Mouse (Mus musculus): ENCODE measurements at regions not wholly inside any gene's neighbourhood (a gene's known extent, or its start where the extent isn't known, plus 50 kb on each side); places are given as distances from the start of the nearest gene placed in this dataset.

DNA sequence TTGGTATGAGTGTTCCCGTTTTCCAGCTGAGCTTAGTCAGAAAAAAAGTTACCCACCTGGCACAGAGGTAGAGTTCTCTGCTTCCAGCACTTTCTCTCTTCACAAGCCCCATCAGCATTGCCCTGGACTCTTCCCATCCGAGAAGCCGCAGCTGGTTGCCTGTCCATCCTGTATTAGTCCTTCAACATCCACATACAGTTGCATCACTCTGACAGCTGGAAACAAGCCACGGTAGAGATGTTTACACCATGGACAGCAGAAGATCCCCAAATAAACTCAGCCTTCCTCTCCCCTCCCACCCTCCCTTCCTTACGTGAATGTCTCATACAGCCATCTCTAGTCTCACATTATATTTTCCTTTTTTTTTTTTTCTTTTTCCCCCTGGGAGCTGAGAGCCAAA, 304.9 kb downstream of the Gpam start:
- WGBS, result 52% methylated on average over 5 of the region's 5 CpGs

DNA sequence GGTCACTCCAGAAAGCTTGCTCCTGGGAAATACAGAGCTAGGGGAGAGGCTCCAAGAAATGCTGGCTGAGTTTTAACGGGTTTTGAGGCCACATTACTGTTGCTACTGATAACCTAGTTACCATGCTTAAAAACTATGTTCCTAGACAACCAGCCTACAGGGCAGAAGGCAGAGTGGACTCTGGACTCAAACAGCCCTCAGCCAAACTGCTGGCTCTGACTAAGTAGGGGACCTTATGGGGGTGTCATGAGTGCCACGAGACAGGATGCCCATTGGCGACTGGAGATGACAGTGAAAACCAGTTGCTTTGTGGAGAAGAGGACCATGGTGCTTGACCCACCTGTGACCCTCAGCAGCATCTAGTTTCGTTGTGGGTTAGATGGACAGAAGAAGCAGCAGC, 306.5 kb downstream of the Gpam start:
- 71% methylated on average over 4 of the region's 4 CpGs for WGBS
- Histone ChIP-seq H3K36me3 (ENCODE audit: insufficient read depth, low read length) (no peaks in the 10 kb centered on the region), H3K4me1 (ENCODE audit: insufficient read depth, low read depth, low read length) (no peaks in the 10 kb centered on the region), H3K27me3 (replicated peaks; ENCODE audit: insufficient read depth, low read length) (no peaks in the 10 kb centered on the region; the same call in 1 of the 2 replicates), H3K4me3 (ENCODE audit: low read depth, low read length) (no peak overlapping the region), H3K4me2 (replicated peaks; ENCODE audit: low read depth, low read length) (no peak overlapping the region), H3K9me3 (ENCODE audit: low read length) (no peaks in the 10 kb centered on the region), H3K27ac (ENCODE audit: low read length) (no peak overlapping the region), H3K9ac (replicated peaks; ENCODE audit: low read depth) (no peak overlapping the region)
- DNase-seq (ENCODE audit: low spot score), result no peak
- ATAC-seq, result no peak
- TF ChIP-seq CTCF (IDR thresholded peaks at IDR 0.05) (no peak), EP300 (IDR thresholded peaks at IDR 0.05) (no peak)

More for the DNA sequence above, 304.9 kb downstream of the Gpam start:
- no peaks in the 10 kb centered on the region for H3K9me3 ChIP-seq (ENCODE audit: low read length)
- H3K4me2 ChIP-seq (replicated peaks; ENCODE audit: low read depth, low read length), result no peak overlapping the region
- H3K27me3 ChIP-seq (replicated peaks; ENCODE audit: insufficient read depth, low read length), result no peaks in the 10 kb centered on the region; the same call in 1 of the 2 replicates
- ATAC-seq (0 out of 2 replicates have a peak, but pooled peaks have one; percentile 38), DNase-seq (ENCODE audit: low spot score) (peak; percentile 25)
- TF ChIP-seq CTCF (IDR thresholded peaks at IDR 0.05) (no peak), EP300 (IDR thresholded peaks at IDR 0.05) (no peak)
- no peaks in the 10 kb centered on the region for H3K36me3 ChIP-seq (ENCODE audit: insufficient read depth, low read length)
- no peaks in the 10 kb centered on the region for H3K4me1 ChIP-seq (ENCODE audit: insufficient read depth, low read depth, low read length)
- H3K4me3 ChIP-seq (ENCODE audit: low read depth, low read length), result no peak overlapping the region
- H3K9ac ChIP-seq (replicated peaks; ENCODE audit: low read depth), result no peak overlapping the region
- H3K27ac ChIP-seq (ENCODE audit: low read length), result no peak overlapping the region

DNA sequence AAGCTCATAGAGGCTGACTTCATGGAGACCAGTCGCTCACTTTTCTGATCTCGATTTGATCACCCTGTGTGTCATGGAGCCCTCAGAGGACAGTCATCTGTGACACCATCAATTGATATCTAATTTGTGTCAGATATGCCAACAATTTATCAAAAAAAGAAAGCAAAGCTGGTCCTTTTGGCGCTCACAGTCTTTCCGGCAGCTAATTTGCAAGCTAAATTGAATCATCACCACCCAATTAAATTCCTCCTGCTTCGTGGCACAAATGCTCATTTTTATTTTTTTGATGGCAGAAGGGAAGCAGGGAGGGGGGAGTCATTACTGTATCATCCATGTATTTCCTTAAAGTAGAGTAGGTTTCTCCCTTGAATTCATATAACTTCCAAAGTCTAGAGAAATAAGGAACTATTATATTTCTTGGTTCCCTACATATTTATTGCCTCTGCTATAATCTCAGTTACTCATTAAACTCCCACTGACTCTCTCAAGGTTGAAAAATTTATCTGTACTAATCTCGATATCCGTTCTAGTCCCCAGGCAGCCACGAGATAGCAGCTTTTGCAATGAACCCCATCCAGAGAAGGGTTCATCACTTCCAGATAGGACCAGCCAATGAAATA, 325.8 kb downstream of the Gpam start:
- Histone ChIP-seq H3K9me3 (ENCODE audit: low read length) (no peaks in the 10 kb centered on the region), H3K4me1 (ENCODE audit: insufficient read depth, low read depth, low read length) (no peaks in the 10 kb centered on the region), H3K9ac (replicated peaks; ENCODE audit: low read depth) (no peak overlapping the region), H3K4me3 (ENCODE audit: low read depth, low read length) (no peak overlapping the region), H3K27me3 (replicated peaks; ENCODE audit: insufficient read depth, low read length) (no peaks in the 10 kb centered on the region), H3K4me2 (replicated peaks; ENCODE audit: low read depth, low read length) (no peak overlapping the region), H3K27ac (ENCODE audit: low read length) (no peak overlapping the region), H3K36me3 (ENCODE audit: insufficient read depth, low read length) (no peaks in the 10 kb centered on the region)
- no peak for ATAC-seq
- TF ChIP-seq CTCF (IDR thresholded peaks at IDR 0.05) (no peak), EP300 (IDR thresholded peaks at IDR 0.05) (no peak)
- DNase-seq (ENCODE audit: low spot score), result no peak
- 68% methylated on average over 8 of the region's 8 CpGs for WGBS

DNA sequence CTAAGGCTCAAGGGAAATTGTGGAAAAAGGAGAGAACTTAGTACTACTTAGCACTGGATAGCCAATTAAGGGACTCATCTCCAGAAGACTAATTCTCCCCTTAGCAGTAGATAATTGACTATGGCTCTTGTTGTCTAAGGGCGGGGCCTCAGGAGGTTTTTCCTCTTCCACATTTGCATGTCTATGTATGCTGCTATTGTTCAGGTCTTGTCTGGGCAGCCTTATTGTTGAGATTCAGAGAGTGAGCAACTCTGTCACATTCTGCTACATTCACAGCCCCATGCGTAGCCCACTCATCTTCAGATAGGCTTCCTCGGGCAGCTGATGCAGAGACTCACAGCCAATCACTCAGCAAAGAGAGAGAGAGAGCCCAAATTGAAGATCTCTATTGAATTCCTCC, 339.9 kb downstream of the Gpam start:
- Histone ChIP-seq H3K27ac (ENCODE audit: low read length) (no peak overlapping the region), H3K36me3 (ENCODE audit: insufficient read depth, low read length) (no peaks in the 10 kb centered on the region), H3K9me3 (ENCODE audit: low read length) (no peaks in the 10 kb centered on the region), H3K4me3 (ENCODE audit: low read depth, low read length) (no peak overlapping the region), H3K4me1 (ENCODE audit: insufficient read depth, low read depth, low read length) (no peaks in the 10 kb centered on the region), H3K4me2 (replicated peaks; ENCODE audit: low read depth, low read length) (no peak overlapping the region), H3K9ac (replicated peaks; ENCODE audit: low read depth) (no peak overlapping the region), H3K27me3 (replicated peaks; ENCODE audit: insufficient read depth, low read length) (no peaks in the 10 kb centered on the region)
- no peak for TF ChIP-seq CTCF (IDR thresholded peaks at IDR 0.05)
- no peak for TF ChIP-seq EP300 (IDR thresholded peaks at IDR 0.05)
- 82% methylated on average over 3 of the region's 3 CpGs for WGBS
- ATAC-seq (no peak), DNase-seq (ENCODE audit: low spot score) (no peak)

DNA sequence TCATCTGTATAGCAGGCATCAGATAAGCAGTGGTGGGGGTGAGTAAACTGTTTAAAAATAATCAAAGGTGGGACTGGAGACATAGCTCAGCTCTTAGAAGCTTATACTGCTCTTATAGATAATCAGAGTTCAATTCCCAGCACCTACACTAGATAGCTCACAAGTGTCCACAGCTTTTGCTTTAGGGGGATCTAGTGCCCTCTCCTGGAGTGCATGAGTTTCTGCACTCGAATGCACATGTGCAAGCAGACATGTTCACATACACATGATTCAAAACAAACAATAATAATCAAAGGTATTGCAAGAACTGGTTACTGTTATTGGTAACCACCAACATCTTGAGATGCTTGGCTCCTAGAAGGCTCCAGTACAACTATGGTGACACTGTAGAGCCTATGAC, 343.3 kb downstream of the Gpam start:
- no peaks in the 10 kb centered on the region for H3K27me3 ChIP-seq (replicated peaks; ENCODE audit: insufficient read depth, low read length)
- no peak for TF ChIP-seq CTCF (IDR thresholded peaks at IDR 0.05)
- no peak for TF ChIP-seq EP300 (IDR thresholded peaks at IDR 0.05)
- H3K36me3 ChIP-seq (ENCODE audit: insufficient read depth, low read length), result no peaks in the 10 kb centered on the region
- H3K9me3 ChIP-seq (ENCODE audit: low read length), result no peaks in the 10 kb centered on the region
- no peak overlapping the region for H3K27ac ChIP-seq (ENCODE audit: low read length)
- no peak overlapping the region for H3K9ac ChIP-seq (replicated peaks; ENCODE audit: low read depth)
- WGBS, result 48% methylated on average over 1 of the region's 1 CpGs
- H3K4me2 ChIP-seq (replicated peaks; ENCODE audit: low read depth, low read length), result no peak overlapping the region
- DNase-seq (ENCODE audit: low spot score), result no peak
- no peak overlapping the region for H3K4me3 ChIP-seq (ENCODE audit: low read depth, low read length)
- no peaks in the 10 kb centered on the region for H3K4me1 ChIP-seq (ENCODE audit: insufficient read depth, low read depth, low read length)
- no peak for ATAC-seq

DNA sequence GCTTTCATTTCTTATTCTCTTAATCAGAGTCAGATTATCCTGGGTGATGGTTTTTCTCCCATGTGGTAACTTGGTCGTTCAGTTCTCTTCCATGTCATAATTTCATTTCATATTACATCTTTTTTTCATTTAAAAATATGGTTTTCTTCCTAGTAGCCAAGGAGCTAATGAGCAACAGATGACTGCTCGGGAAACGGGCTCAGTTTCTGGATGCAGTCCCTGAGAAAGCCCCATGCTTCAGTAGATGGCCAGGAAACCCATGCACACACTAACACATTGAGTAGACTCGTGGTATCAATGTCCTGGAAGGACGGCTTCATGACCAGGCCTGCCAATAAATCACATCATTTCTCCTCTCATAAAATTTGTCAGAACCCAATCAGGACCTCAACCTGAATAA, 369.3 kb downstream of the Gpam start:
- no peaks in the 10 kb centered on the region for H3K4me1 ChIP-seq (ENCODE audit: insufficient read depth, low read depth, low read length)
- H3K4me3 ChIP-seq (ENCODE audit: low read depth, low read length), result no peak overlapping the region
- TF ChIP-seq EP300 (IDR thresholded peaks at IDR 0.05) (no peak), CTCF (IDR thresholded peaks at IDR 0.05) (no peak)
- WGBS, result 78% methylated on average over 5 of the region's 5 CpGs
- ATAC-seq (no peak), DNase-seq (ENCODE audit: low spot score) (no peak)
- no peak overlapping the region for H3K4me2 ChIP-seq (replicated peaks; ENCODE audit: low read depth, low read length)
- H3K27me3 ChIP-seq (replicated peaks; ENCODE audit: insufficient read depth, low read length), result no peaks in the 10 kb centered on the region
- H3K9ac ChIP-seq (replicated peaks; ENCODE audit: low read depth), result no peak overlapping the region
- no peaks in the 10 kb centered on the region for H3K36me3 ChIP-seq (ENCODE audit: insufficient read depth, low read length)
- H3K9me3 ChIP-seq (ENCODE audit: low read length), result no peaks in the 10 kb centered on the region
- no peak overlapping the region for H3K27ac ChIP-seq (ENCODE audit: low read length)

Measured in lung, postnatal 0 days (tissue).